Mouse (Mus musculus): ENCODE measurements around the gene Iqce. TPM values are rescaled to one million over a fixed set of nuclear protein-coding genes. Genes with fewer than 3 reads are reported as not detected.

Iqce gene
- polyA plus RNA-seq, 1 experiment from 2014 or later: 30.8 TPM

DNA sequence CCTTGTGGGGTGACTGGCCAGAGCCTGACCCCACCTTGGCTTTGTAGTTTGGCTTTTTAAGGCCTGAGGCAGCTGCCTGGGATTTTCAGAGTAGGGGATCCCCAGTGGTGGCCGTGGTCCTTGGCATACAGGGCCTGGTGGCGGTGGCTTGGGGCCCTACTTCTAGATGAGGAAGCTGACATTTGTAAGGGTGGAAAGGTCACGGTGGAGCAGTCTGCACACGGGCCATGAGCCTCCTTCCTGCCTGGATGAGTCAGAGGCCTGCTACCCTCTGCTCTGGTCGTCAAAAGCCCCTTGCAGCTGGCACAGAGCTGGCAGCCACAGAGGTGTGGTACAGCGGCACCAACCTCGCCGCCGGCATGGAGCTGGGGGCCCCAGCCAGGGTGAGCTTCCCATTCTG is 85.5 kb downstream of the Iqce start:
- H3K9ac ChIP-seq (replicated peaks; ENCODE audit: low read depth, low read length): no peak overlapping the region
- H3K9me3 ChIP-seq (ENCODE audit: control insufficient read depth, low read length): no peaks in the 10 kb centered on the region
- peaks cover 11% of the 10 kb centered on the region for H3K4me1 ChIP-seq (replicated peaks; ENCODE audit: control insufficient read depth, insufficient read depth, low read length)
- H3K27me3 ChIP-seq (replicated peaks; ENCODE audit: control insufficient read depth, insufficient read depth, low read length): no peaks in the 10 kb centered on the region
- ATAC-seq: no peak
- WGBS: 62% methylated on average over 9 of the region's 9 CpGs
- H3K4me2 ChIP-seq (ENCODE audit: low read length): no peak overlapping the region
- no peak overlapping the region for H3K27ac ChIP-seq (ENCODE audit: low read length)
- no peak overlapping the region for H3K4me3 ChIP-seq (replicated peaks; ENCODE audit: low read length)
- 0 out of 2 replicates have a peak, but pooled peaks cover 3% of the 10 kb centered on the region for H3K36me3 ChIP-seq (ENCODE audit: control insufficient read depth, insufficient read depth)

DNA sequence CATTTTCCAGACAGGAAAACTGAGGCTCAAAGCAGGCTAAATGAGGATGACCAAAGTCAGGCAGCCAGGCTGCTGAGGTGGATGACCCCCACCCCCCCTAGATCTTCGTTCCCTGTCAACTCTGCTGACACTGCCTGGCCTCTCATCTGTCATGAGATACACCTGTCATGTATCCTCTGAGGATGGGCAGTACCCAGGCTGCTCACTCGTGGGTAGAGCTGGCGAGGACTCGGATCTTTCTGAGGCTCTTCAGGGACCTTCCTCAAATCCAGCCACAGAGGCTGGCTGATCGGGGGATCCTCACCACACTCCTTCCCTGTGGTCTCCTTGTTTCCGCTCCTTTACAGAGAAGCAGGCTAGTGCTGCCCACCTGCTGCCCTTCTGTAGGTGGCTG is 86.1 kb downstream of the Iqce start:
- Histone ChIP-seq H3K4me2 (ENCODE audit: low read length) (no peak overlapping the region), H3K9ac (replicated peaks; ENCODE audit: low read depth, low read length) (no peak overlapping the region), H3K9me3 (ENCODE audit: control insufficient read depth, low read length) (no peaks in the 10 kb centered on the region), H3K27me3 (replicated peaks; ENCODE audit: control insufficient read depth, insufficient read depth, low read length) (no peaks in the 10 kb centered on the region), H3K27ac (ENCODE audit: low read length) (no peak overlapping the region), H3K36me3 (ENCODE audit: control insufficient read depth, insufficient read depth) (no peaks in the 10 kb centered on the region), H3K4me1 (replicated peaks; ENCODE audit: control insufficient read depth, insufficient read depth, low read length) (peaks cover 17% of the 10 kb centered on the region), H3K4me3 (replicated peaks; ENCODE audit: low read length) (no peak overlapping the region)
- ATAC-seq: no peak
- 71% methylated on average over 6 of the region's 6 CpGs for WGBS

DNA sequence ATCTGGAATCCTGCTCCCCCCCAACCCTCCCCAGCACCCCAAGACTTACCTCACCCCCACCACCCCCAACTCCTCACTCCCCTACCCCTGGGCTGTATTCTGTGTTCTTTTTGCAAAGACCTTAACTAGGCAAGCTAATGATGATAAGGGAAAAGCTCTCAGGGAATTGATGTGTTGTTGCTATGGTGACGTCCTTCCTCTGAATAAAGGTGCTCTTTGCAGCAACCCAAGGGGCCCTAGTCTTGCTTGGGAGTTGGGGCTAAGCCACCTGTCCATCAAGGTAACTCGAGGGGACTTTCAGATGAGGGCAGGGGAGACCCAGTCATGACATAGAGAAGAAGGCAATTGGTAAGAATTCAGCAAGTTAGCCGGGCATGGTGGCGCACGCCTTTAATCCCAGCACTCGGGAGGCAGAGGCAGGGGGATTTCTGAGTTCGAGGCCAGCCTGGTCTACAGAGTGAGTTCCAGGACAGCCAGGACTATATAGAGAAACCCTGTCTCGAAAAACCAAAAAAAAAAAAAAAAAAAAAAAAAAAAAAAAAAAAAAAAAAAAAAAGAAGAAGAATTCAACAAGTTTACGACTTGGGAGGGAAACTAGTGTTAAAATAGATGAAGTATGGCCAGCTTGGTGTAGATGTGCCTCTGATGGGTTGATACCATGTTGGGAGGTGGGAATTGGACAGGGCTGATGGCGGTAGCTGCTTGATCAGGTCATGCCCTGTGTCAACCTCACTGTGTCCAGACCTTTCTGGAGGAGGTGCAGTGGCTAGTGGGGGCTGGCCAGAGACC is 86.7 kb downstream of the Iqce start:
- no peak overlapping the region for H3K4me3 ChIP-seq (replicated peaks; ENCODE audit: low read length)
- no peaks in the 10 kb centered on the region for H3K9me3 ChIP-seq (ENCODE audit: control insufficient read depth, low read length)
- H3K27me3 ChIP-seq (replicated peaks; ENCODE audit: control insufficient read depth, insufficient read depth, low read length): no peaks in the 10 kb centered on the region
- H3K9ac ChIP-seq (replicated peaks; ENCODE audit: low read depth, low read length): no peak overlapping the region
- H3K27ac ChIP-seq (ENCODE audit: low read length): no peak overlapping the region
- H3K4me1 ChIP-seq (replicated peaks; ENCODE audit: control insufficient read depth, insufficient read depth, low read length): peaks cover 23% of the 10 kb centered on the region
- no peaks in the 10 kb centered on the region for H3K36me3 ChIP-seq (ENCODE audit: control insufficient read depth, insufficient read depth)
- 70% methylated on average over 10 of the region's 10 CpGs for WGBS
- no peak for ATAC-seq
- no peak overlapping the region for H3K4me2 ChIP-seq (ENCODE audit: low read length)

DNA sequence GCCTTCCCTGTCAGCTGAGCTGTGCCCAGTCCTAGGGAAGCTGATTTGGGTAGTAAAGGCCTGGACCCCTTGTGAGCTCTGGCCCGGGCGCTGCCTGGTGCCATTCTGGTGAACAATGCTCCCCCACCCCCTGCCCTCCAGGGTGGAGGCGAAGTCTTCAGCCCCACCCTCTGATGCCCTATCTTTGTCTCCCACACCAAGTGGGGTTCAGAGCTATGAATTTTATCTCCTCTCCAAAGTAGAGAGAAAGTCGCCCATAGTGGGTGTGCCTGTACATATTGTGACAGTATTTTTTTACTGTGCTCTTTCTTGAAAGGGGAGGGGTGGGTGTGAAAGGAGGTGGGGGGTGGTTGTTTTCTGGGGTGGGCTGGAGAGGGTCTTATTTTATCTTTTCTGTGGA is 87.3 kb downstream of the Iqce start:
- Histone ChIP-seq H3K36me3 (ENCODE audit: control insufficient read depth, insufficient read depth) (no peaks in the 10 kb centered on the region), H3K9me3 (ENCODE audit: control insufficient read depth, low read length) (no peaks in the 10 kb centered on the region), H3K4me2 (ENCODE audit: low read length) (no peak overlapping the region), H3K4me1 (replicated peaks; ENCODE audit: control insufficient read depth, insufficient read depth, low read length) (peaks cover 27% of the 10 kb centered on the region), H3K27ac (ENCODE audit: low read length) (no peak overlapping the region), H3K4me3 (replicated peaks; ENCODE audit: low read length) (no peak overlapping the region), H3K9ac (replicated peaks; ENCODE audit: low read depth, low read length) (no peak overlapping the region), H3K27me3 (replicated peaks; ENCODE audit: control insufficient read depth, insufficient read depth, low read length) (no peaks in the 10 kb centered on the region)
- 73% methylated on average over 4 of the region's 4 CpGs for WGBS
- no peak for ATAC-seq

DNA sequence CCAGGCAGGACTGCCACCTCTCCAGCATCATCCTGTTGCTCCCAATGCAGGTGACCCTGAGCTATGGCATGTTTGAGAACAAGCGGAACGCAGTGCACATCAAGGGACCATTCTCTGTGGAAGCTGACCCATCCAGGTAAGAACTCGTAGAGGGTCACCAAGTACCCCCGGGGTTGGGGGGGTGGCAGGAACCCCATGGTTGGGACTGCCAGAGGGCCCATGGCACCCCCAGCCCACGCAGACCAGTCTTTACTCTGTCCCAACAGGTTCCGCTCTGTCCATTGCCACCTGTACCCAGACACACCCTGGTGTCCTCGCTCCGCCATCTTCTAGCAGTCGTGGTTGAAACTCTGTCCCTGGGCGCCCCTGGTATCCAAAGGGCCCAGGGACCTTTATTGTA is 88.0 kb downstream of the Iqce start:
- peaks cover 27% of the 10 kb centered on the region for H3K4me1 ChIP-seq (replicated peaks; ENCODE audit: control insufficient read depth, insufficient read depth, low read length)
- WGBS: 94% methylated on average over 10 of the region's 10 CpGs

DNA sequence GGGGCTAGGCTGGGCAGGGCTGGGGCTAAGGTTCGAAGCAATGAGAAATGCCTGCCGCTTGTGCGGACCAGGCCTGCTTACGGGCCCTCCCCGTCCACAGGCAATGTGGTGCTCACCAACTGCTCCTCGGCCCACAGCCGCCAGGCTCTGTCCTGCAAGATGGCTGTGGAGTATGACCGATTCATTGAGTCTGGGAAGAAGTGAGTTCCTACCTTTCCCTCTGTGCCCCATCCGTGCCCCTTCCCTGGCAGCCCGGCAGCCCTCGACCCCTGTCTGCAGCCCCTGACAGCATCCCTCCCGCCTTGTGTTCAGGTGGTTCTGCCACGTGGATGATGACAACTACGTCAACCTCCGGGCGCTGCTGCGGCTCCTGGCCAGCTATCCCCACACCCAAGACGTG is 90.0 kb downstream of the Iqce start:
- WGBS: 12% methylated on average over 18 of the region's 18 CpGs
- H3K4me3 ChIP-seq (replicated peaks; ENCODE audit: low read length): peak overlapping the region; percentile 38
- ATAC-seq: no peak
- no peaks in the 10 kb centered on the region for H3K9me3 ChIP-seq (ENCODE audit: control insufficient read depth, low read length)
- H3K27me3 ChIP-seq (replicated peaks; ENCODE audit: control insufficient read depth, insufficient read depth, low read length): no peaks in the 10 kb centered on the region
- peak overlapping the region; percentile 64; the same call in 1 of the 2 replicates for H3K9ac ChIP-seq (replicated peaks; ENCODE audit: low read depth, low read length)
- H3K4me2 ChIP-seq (ENCODE audit: low read length): peak overlapping the region; percentile 94
- H3K4me1 ChIP-seq (replicated peaks; ENCODE audit: control insufficient read depth, insufficient read depth, low read length): peaks cover 40% of the 10 kb centered on the region
- no peaks in the 10 kb centered on the region for H3K36me3 ChIP-seq (ENCODE audit: control insufficient read depth, insufficient read depth)
- peak overlapping the region; percentile 91 for H3K27ac ChIP-seq (ENCODE audit: low read length)

More for the DNA sequence above, 88.0 kb downstream of the Iqce start:
- Histone ChIP-seq H3K4me2 (ENCODE audit: low read length) (no peak overlapping the region), H3K27me3 (replicated peaks; ENCODE audit: control insufficient read depth, insufficient read depth, low read length) (no peaks in the 10 kb centered on the region), H3K4me3 (replicated peaks; ENCODE audit: low read length) (no peak overlapping the region), H3K9ac (replicated peaks; ENCODE audit: low read depth, low read length) (no peak overlapping the region), H3K27ac (ENCODE audit: low read length) (no peak overlapping the region), H3K36me3 (ENCODE audit: control insufficient read depth, insufficient read depth) (no peaks in the 10 kb centered on the region), H3K9me3 (ENCODE audit: control insufficient read depth, low read length) (no peaks in the 10 kb centered on the region)
- no peak for ATAC-seq

Other genes with a start within 250 kb of the Iqce start
- 15.6 and 17.7 TPM in 2 replicates for gene Chst12, start 196.8 kb downstream of the Iqce start, polyA plus RNA-seq (2015; fragmentation: Nextera tagmentation; extraction: Ambion mirVana)
- not detected in 2 replicates for gene Grifin, start 137.3 kb downstream of the Iqce start, polyA plus RNA-seq (2015; fragmentation: Nextera tagmentation; extraction: Ambion mirVana)
- gene Lfng, start 95.1 kb downstream of the Iqce start, polyA plus RNA-seq (2015; fragmentation: Nextera tagmentation; extraction: Ambion mirVana): 23.3 and 25.6 TPM in 2 replicates
- 68.7 and 68.9 TPM in 2 replicates for gene Ttyh3, start 53.3 kb downstream of the Iqce start, polyA plus RNA-seq (2015; fragmentation: Nextera tagmentation; extraction: Ambion mirVana)
- gene Brat1, start 2.6 kb upstream of the Iqce start, polyA plus RNA-seq (2015; fragmentation: Nextera tagmentation; extraction: Ambion mirVana): 28.0 and 28.4 TPM in 2 replicates
- gene Amz1, start 21.7 kb upstream of the Iqce start, polyA plus RNA-seq (2015; fragmentation: Nextera tagmentation; extraction: Ambion mirVana): 5.6 and 7.4 TPM in 2 replicates
- gene Gna12, start 128.1 kb upstream of the Iqce start, polyA plus RNA-seq (2015; fragmentation: Nextera tagmentation; extraction: Ambion mirVana): 13.5 and 14.4 TPM in 2 replicates

All from forebrain, embryonic 16.5 days (tissue).